Mouse (Mus musculus): Measurements from ENCODE around the gene Gm27021.

- TF ChIP-seq CTCF (IDR thresholded peaks at IDR 0.05; ENCODE audit: borderline replicate concordance, insufficient read depth, low read length) (no peak), POLR2A (IDR thresholded peaks at IDR 0.05; ENCODE audit: low read depth, low read length) (no peak)
Observed at GRCm38 (mm10) chr8:120688511-120688910, 20.6 kb upstream of the Gm27021 start.
